Mouse (Mus musculus): ENCODE measurements around the gene Fam206a. TPM values are rescaled to one million over a fixed set of nuclear protein-coding genes. Genes with fewer than 3 reads are reported as not detected.
A peak's percentile ranks its signal among the peaks of the same experiment; 100 is the strongest.

The Fam206a gene
- polyA plus RNA-seq (2016; fragmentation: Nextera tagmentation; extraction: Ambion mirVana) = 25.7 and 26.1 TPM in 2 replicates

DNA sequence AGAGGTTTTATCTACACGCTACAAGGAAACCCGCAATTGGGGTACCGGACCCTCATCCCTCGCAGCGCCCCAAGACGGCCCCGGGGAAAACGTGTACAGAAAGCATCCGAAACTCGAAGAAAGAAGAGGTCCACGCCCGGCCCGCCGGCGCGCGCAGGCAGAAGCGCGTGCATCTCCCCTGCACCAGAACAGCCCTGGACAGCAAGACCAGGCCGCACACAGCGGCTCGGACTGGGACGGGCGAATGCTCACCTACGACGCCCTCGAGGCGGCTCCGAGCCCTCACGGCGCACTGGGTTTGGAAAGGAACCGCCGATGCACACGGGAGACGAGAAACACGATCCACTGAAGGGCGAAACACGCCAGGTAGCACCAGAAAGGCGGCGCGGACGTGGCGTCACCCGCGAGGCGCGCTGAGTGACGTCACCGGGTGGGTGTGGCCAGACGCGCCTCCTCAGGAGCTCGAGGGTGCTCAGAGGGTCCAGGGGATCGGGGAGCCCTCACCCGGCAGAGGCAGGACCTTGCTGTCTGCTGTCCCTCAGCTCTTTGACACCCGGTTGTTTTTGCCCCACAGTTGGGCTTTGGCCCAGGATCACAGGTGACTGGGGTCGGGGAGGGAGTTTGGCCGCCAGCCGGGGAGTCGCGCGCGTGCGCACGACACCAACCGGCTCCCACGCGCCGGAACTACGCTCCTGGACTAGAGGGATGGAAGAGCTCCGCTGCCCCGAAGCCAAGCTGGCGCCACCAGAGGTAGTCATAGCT, at the start of gene Fam206a, which contains the start of gene Elp1:
Gene Fam206a, plus strand, starts transcription at position 439 of the 762 bp plus-strand sequence.
Gene Elp1, minus strand, starts transcription at position 425 of the 762 bp plus-strand sequence.
- H3K4me1 ChIP-seq = peaks cover 29% of the 10 kb centered on the region
- H3K36me3 ChIP-seq = peaks cover 64% of the 10 kb centered on the region
- WGBS = under 1% methylated on average over 72 of the region's 72 CpGs
- no peaks in the 10 kb centered on the region for H3K9me3 ChIP-seq (replicated peaks)
- no peaks in the 10 kb centered on the region for H3K27me3 ChIP-seq (ENCODE audit: low read depth, poor library complexity, severe bottlenecking)
- peak within 1 kb of the TSS; percentile 97 for H3K4me3 ChIP-seq
- DNase-seq (ENCODE audit: low spot score) = peak; percentile 93
- peak within 1 kb of the TSS; percentile 94 for H3K27ac ChIP-seq (replicated peaks)

DNA sequence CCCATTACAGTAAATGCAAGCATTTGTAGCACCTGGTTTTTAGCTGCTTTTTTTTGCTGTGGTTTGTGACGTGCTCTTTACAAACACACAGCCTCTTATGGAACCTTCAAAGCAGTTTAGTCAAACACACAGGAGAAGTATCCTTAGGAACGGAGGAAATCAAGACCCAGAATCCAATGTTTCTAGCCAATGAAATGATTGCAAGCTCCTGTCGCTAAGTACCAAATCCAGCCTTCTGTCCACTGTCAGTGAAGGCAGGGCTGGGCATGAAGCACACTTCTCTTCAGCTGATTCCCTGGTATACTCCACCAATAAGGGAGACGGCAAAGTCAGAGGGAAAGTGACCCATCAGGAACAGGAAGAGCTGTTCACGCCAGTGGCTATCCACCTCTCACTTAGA, 46.1 kb upstream of the Fam206a start:
- H3K27me3 ChIP-seq (ENCODE audit: low read depth, poor library complexity, severe bottlenecking) = no peaks in the 10 kb centered on the region
- 91% methylated on average over 5 of the region's 5 CpGs for WGBS
- no peaks in the 10 kb centered on the region for H3K9me3 ChIP-seq (replicated peaks)
- no peaks in the 10 kb centered on the region for H3K4me1 ChIP-seq
- no peak overlapping the region for H3K4me3 ChIP-seq
- DNase-seq (ENCODE audit: low spot score) = no peak
- H3K27ac ChIP-seq (replicated peaks) = no peak overlapping the region
- peaks cover 100% of the 10 kb centered on the region for H3K36me3 ChIP-seq

DNA sequence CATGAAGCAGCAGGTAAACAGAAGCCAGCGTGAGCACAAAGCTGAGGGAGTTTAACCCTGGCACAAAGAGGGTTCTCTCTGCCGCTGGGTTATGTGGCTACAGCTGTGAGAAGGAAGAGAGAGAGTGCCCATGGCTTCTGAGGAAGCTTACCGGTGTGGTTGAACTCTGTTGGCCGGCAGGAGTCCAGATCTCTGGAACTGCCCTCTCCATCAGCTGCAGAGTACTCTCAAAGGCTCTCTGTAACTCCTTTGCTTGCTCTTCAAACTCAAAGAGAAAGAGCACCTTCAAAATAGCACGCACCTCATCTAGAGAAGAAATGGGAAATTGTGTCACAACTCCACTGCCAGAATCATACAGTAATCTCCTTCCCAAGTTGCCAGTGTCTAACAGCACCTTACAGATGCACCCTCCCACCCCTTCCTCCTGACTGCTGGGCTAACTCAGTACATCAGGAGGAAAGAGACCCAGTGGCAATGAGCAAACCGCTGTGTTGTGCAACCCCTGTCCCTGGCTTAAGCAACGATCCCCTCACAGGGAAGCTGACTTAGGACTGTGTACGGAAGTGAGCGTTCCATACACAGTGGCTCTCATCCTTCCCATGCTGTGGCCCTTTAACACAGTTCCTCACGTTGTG, 45.1 kb upstream of the Fam206a start:
- H3K27ac ChIP-seq (replicated peaks) = no peak overlapping the region
- DNase-seq (ENCODE audit: low spot score) = no peak
- H3K4me1 ChIP-seq = no peaks in the 10 kb centered on the region
- no peaks in the 10 kb centered on the region for H3K27me3 ChIP-seq (ENCODE audit: low read depth, poor library complexity, severe bottlenecking)
- H3K36me3 ChIP-seq = peaks cover 100% of the 10 kb centered on the region
- 92% methylated on average over 10 of the region's 10 CpGs for WGBS
- no peak overlapping the region for H3K4me3 ChIP-seq
- H3K9me3 ChIP-seq (replicated peaks) = no peaks in the 10 kb centered on the region

DNA sequence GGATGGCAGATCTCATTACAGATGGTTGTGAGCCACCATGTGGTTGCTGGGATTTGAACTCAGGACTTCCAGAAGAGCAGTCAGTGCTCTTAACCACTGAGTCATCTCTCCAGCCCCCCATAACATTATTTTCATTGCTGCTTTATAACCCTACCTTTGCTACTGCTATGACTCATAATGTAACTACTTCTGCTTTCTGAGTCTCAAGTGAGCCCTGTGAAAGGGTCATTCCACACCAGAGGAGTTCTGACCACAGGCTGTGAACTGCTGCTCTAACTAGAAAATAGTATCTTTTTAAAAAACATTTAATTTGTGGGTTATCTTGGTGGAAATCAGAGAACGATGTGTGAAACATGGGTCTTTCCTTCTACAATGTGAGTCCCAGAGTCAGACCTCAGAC, 44.5 kb upstream of the Fam206a start:
- Histone ChIP-seq H3K27me3 (ENCODE audit: low read depth, poor library complexity, severe bottlenecking) (no peaks in the 10 kb centered on the region), H3K4me1 (no peaks in the 10 kb centered on the region), H3K4me3 (no peak overlapping the region), H3K9me3 (replicated peaks) (no peaks in the 10 kb centered on the region), H3K27ac (replicated peaks) (no peak overlapping the region), H3K36me3 (peaks cover 100% of the 10 kb centered on the region)
- no peak for DNase-seq (ENCODE audit: low spot score)
- WGBS = 93% methylated on average over 1 of the region's 1 CpGs

DNA sequence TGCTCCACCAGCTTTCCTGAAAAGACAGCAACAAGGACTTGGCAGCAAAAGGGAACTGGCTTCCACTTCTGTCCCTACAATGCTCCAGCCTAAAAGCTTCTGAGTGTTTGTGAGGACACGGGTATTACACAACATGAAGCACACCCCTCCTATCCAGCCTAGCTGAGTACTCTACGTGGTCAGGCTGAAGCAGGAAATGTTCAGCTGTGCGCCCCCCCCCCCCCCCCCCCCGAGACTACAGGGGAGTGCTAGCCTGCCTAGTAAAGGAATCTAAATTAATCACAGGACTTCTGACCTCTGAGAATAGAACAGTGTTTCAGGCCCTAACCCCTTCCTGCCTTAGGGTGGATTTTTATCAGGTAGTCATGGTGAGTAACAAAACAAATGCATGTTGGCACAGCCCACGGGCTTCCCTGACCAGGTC, 34.3 kb upstream of the Fam206a start:
- Histone ChIP-seq H3K9me3 (replicated peaks) (no peaks in the 10 kb centered on the region), H3K4me3 (no peak overlapping the region), H3K27ac (replicated peaks) (no peak overlapping the region), H3K27me3 (ENCODE audit: low read depth, poor library complexity, severe bottlenecking) (no peaks in the 10 kb centered on the region), H3K4me1 (no peaks in the 10 kb centered on the region), H3K36me3 (peaks cover 100% of the 10 kb centered on the region)
- no peak for DNase-seq (ENCODE audit: low spot score)
- WGBS = 81% methylated on average over 5 of the region's 5 CpGs

DNA sequence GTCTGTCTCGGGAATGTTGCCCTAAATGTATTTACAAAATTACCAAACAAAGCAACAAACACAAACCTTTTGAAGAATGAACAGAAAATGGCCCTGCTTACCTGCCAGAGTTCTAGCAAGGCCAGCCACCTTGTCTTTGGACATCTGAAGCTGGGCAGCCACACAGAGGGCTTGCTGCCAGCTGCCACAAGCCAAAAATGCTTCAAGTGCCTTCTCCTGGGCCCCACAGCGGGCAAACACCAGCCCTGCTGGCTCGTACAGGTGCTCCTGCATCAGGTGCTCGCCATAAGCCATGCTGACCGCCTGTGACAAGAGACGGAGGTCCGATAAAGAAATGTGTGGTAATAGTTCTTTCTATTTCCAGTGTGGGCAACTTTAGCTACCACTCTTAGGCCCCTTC, 33.2 kb upstream of the Fam206a start:
- Histone ChIP-seq H3K9me3 (replicated peaks) (no peaks in the 10 kb centered on the region), H3K36me3 (peaks cover 100% of the 10 kb centered on the region)

DNA sequence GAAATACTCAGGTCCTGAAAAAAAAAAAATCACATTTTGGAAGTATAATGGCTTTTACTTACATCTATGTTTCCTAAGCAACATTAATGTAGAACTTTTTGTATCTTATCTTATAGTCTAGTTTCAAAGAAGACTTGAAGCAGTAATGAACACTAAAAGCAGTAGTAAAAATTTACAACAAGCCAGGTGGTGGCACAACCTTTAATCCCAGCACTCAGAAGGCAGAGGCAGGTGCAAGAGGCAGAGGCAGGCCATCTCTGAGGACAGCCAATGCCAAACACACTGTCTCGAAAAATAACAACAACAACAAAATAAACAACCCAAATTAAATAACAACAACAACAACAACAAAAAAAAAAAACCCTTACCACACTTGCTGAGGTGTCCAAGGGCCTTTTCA, 31.1 kb upstream of the Fam206a start:
- peaks cover 100% of the 10 kb centered on the region for H3K36me3 ChIP-seq
- no peaks in the 10 kb centered on the region for H3K9me3 ChIP-seq (replicated peaks)
- H3K4me1 ChIP-seq = no peaks in the 10 kb centered on the region
- no peak overlapping the region for H3K27ac ChIP-seq (replicated peaks)
- DNase-seq (ENCODE audit: low spot score) = no peak
- H3K4me3 ChIP-seq = no peak overlapping the region
- WGBS = 63% methylated on average over 1 of the region's 1 CpGs
- no peaks in the 10 kb centered on the region for H3K27me3 ChIP-seq (ENCODE audit: low read depth, poor library complexity, severe bottlenecking)

More for the DNA sequence above, 33.2 kb upstream of the Fam206a start:
- Histone ChIP-seq H3K4me1 (no peaks in the 10 kb centered on the region), H3K27ac (replicated peaks) (no peak overlapping the region), H3K27me3 (ENCODE audit: low read depth, poor library complexity, severe bottlenecking) (no peaks in the 10 kb centered on the region), H3K4me3 (no peak overlapping the region)
- DNase-seq (ENCODE audit: low spot score) = no peak
- 93% methylated on average over 7 of the region's 7 CpGs for WGBS

DNA sequence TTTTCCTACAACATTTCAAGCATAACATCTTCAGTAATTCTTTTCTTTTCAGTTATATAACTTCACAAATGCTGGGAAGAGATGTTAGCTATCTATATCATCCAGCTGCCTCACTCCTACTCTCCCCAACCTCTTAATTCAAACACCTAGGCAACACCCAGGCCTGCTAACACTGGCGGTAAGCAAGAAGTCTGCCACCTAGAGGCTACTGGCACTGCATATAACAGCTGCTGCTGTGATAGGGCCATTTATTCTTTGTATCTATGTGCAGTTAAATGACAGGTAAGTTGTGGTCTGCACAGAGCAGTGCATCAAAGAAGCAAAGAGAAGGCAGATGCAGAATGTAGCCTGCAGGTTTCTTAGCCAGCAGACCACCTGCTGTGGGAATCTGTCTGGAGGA, 10.8 kb upstream of the Fam206a start:
- no peak for DNase-seq (ENCODE audit: low spot score)
- no peak overlapping the region for H3K4me3 ChIP-seq
- H3K4me1 ChIP-seq = no peaks in the 10 kb centered on the region
- 54% methylated on average over 1 of the region's 1 CpGs for WGBS
- H3K36me3 ChIP-seq = peaks cover 94% of the 10 kb centered on the region
- no peaks in the 10 kb centered on the region for H3K9me3 ChIP-seq (replicated peaks)
- H3K27me3 ChIP-seq (ENCODE audit: low read depth, poor library complexity, severe bottlenecking) = no peaks in the 10 kb centered on the region
- H3K27ac ChIP-seq (replicated peaks) = no peak overlapping the region

DNA sequence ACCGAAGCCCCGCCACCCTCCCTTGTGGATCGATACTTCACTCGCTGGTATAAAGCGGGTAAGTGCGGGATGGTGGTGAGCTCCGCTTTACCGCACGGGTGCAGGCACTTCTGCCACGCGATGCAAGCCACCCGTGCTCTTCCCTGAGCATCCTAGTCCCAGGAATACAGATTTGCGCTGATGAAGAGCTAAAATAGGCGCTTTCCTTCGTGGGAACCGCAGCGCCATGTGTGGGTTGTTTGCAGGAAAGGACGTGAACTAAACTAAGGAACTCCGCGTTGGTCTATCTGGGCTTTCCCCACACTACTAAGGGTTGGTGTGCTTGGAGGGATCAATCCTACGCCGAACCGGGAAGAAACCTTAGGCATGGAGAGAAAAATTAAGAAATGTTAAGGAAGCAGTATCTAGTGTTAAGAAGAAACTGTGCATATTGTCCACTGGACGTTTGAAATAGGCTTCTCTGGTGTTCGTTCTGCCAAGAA, 565 bp downstream of the Fam206a start:
- Histone ChIP-seq H3K27me3 (ENCODE audit: low read depth, poor library complexity, severe bottlenecking) (no peaks in the 10 kb centered on the region), H3K36me3 (peaks cover 64% of the 10 kb centered on the region), H3K4me3 (peak overlapping the region; percentile 97), H3K9me3 (replicated peaks) (no peaks in the 10 kb centered on the region), H3K27ac (replicated peaks) (peak overlapping the region; percentile 94), H3K4me1 (peaks cover 29% of the 10 kb centered on the region)
- 2% methylated on average over 25 of the region's 25 CpGs for WGBS
- DNase-seq (ENCODE audit: low spot score) = no peak

DNA sequence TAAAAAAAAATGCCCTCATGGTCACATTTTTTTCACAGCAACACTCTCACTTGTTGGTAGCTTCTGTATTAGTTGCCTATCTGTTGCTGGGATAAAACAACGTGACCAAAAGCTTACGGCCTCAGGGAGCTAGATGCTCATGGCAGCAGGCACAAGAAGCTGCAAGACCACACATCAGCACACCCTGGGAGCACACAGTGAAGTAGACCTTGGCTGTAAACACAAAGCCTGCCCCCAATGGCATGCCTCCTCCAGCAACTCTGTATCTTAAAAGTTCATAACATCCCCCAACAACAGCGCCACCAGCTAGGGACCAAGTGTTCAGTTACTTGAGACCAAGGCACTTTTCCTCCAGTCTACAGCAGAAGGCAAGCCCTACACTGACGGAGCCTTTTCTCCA, 6.9 kb downstream of the Fam206a start:
- H3K4me1 ChIP-seq = peaks cover 7% of the 10 kb centered on the region; the same call in 1 of the 2 replicates
- H3K4me3 ChIP-seq = no peak overlapping the region
- no peak for DNase-seq (ENCODE audit: low spot score)
- H3K9me3 ChIP-seq (replicated peaks) = no peaks in the 10 kb centered on the region
- peaks cover 58% of the 10 kb centered on the region for H3K36me3 ChIP-seq
- H3K27ac ChIP-seq (replicated peaks) = no peak overlapping the region
- no peaks in the 10 kb centered on the region for H3K27me3 ChIP-seq (ENCODE audit: low read depth, poor library complexity, severe bottlenecking)
- WGBS = 83% methylated on average over 4 of the region's 4 CpGs

DNA sequence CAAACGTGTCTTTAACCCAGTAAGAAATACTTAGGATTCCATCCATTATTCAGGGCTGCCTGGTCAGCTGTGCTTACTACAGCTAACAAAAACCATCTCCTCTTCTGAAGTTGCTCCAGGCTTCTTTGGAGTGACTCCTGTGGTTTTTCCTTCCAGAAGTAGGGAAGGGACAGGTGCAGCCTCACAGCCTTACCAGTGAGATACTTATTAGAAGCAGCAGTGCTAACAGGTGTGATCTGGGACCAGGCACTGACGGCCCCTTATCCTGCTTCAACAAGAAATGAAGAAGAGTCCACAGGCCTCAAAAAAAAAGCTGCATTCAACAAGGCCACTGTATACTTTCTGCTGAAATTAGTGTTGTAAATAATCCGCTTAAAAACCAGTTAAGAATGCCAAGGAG, 9.5 kb downstream of the Fam206a start:
- peaks cover 40% of the 10 kb centered on the region for H3K36me3 ChIP-seq
- 66% methylated on average over 3 of the region's 3 CpGs for WGBS
- H3K27me3 ChIP-seq (ENCODE audit: low read depth, poor library complexity, severe bottlenecking) = no peaks in the 10 kb centered on the region
- DNase-seq (ENCODE audit: low spot score) = no peak
- no peak overlapping the region for H3K4me3 ChIP-seq
- H3K9me3 ChIP-seq (replicated peaks) = no peaks in the 10 kb centered on the region
- no peak overlapping the region for H3K27ac ChIP-seq (replicated peaks)
- 0 out of 2 replicates have a peak, but pooled peaks cover 4% of the 10 kb centered on the region for H3K4me1 ChIP-seq

DNA sequence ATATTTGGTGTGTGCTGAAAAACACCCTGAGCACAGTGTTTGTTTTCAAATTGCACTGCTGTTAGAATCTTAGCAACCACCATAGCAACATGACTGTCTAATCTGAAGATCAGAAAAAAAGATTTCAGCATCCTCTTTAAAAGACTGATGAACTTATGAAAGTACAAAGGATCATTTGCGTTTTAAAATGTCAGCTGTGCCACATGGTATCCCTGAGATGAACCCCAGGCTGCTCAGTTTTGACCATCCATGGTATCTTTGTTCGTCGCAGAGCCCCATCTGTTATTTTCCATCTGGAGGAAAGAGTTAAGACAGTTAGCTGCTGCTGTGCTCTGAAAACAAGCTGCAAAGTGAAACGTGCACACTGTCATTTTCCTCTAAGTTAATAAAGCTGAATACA, 10.0 kb downstream of the Fam206a start:
- H3K27me3 ChIP-seq (ENCODE audit: low read depth, poor library complexity, severe bottlenecking) = no peaks in the 10 kb centered on the region
- peaks cover 35% of the 10 kb centered on the region for H3K36me3 ChIP-seq
- 82% methylated on average over 4 of the region's 4 CpGs for whole genome bisulfite sequencing
- H3K27ac ChIP-seq (replicated peaks) = no peak overlapping the region
- no peak overlapping the region for H3K4me3 ChIP-seq
- H3K4me1 ChIP-seq = 0 out of 2 replicates have a peak, but pooled peaks cover 4% of the 10 kb centered on the region
- H3K9me3 ChIP-seq (replicated peaks) = no peaks in the 10 kb centered on the region
- DNase-seq (ENCODE audit: low spot score) = no peak

DNA sequence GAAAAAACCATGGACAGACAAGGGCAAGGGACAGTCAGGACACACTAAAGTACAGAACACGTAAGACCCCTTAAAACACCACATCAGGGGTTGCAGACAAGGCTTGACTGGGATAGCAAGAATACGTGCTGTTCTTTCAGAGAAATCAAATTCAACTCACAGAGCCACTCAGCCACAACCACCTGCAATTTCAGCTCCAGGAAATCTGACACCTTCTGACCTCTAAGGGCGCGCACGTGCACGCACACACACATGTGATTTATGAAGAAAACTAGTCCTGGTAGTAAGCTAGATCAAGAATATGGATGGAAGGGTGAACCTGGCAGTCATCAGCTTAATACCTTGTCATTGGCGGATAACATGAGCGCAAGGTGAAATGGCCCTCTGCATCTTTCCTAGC, 13.0 kb downstream of the Fam206a start:
- DNase-seq (ENCODE audit: low spot score) = no peak
- no peak overlapping the region for H3K4me3 ChIP-seq
- H3K4me1 ChIP-seq = 0 out of 2 replicates have a peak, but pooled peaks cover 4% of the 10 kb centered on the region
- H3K36me3 ChIP-seq = peaks cover 23% of the 10 kb centered on the region
- H3K9me3 ChIP-seq (replicated peaks) = no peaks in the 10 kb centered on the region
- H3K27me3 ChIP-seq (ENCODE audit: low read depth, poor library complexity, severe bottlenecking) = no peaks in the 10 kb centered on the region
- H3K27ac ChIP-seq (replicated peaks) = no peak overlapping the region
- 93% methylated on average over 8 of the region's 8 CpGs for WGBS

All from midbrain, embryonic 10.5 days (tissue).